Mouse (Mus musculus) ES-Bruce4 (cell line): ENCODE measurements around the gene Prss43. TPM values are rescaled to one million over a fixed set of nuclear protein-coding genes. Genes with fewer than 3 reads are reported as not detected.
"Not testable (repeated sequence)": the region's sequence is repeated elsewhere in the genome, so short reads cannot be mapped to it uniquely, and the experiment has no call there.

Experiments
- H3K27ac ChIP-seq: 2 replicates; pipeline ENCODE4 v1.5.1; 2012; ENCODE audit warnings: low read length, inconsistent platforms; ENCODE audit not compliant: insufficient read depth
- H3K27me3 ChIP-seq: 2 replicates; pipeline ENCODE4 v1.6.1; 2012; ENCODE audit warnings: mild to moderate bottlenecking, low read length, inconsistent platforms; ENCODE audit not compliant: control insufficient read depth, poor library complexity, insufficient read depth, severe bottlenecking
- H3K36me3 ChIP-seq: 2 replicates; pipeline ENCODE4 v1.6.1; 2012; ENCODE audit warnings: inconsistent platforms, mild to moderate bottlenecking, low read length, moderate library complexity; ENCODE audit not compliant: control insufficient read depth, poor library complexity, insufficient read depth, severe bottlenecking
- H3K4me1 ChIP-seq: one replicate; pipeline ENCODE4 v1.8.1; 2011; ENCODE audit warnings: low read length; ENCODE audit not compliant: control insufficient read depth, insufficient read depth
- H3K4me3 ChIP-seq: 2 replicates; pipeline ENCODE4 v1.5.1; 2011; ENCODE audit warnings: low read depth, mild to moderate bottlenecking, low read length
- H3K9ac ChIP-seq: 2 replicates; pipeline ENCODE4 v1.6.1; 2012; ENCODE audit warnings: low read depth, mild to moderate bottlenecking, inconsistent platforms; ENCODE audit not compliant: poor library complexity, severe bottlenecking
- H3K9me3 ChIP-seq: replicated peaks from 2 replicates; pipeline ENCODE4 v1.6.1; 2012; ENCODE audit warnings: mild to moderate bottlenecking, low read length, inconsistent platforms; ENCODE audit not compliant: control insufficient read depth, poor library complexity, insufficient read depth, severe bottlenecking
- CTCF ChIP-seq: IDR thresholded peaks from one replicate; pipeline ENCODE4 v1.8.1; 2011; ENCODE audit warnings: low read depth, low read length
- EP300 ChIP-seq: IDR thresholded peaks from 2 replicates; pipeline ENCODE4 v1.6.1; 2011; ENCODE audit warnings: low read depth, low read length; ENCODE audit not compliant: insufficient read depth
- POLR2A ChIP-seq: IDR thresholded peaks from one replicate; pipeline ENCODE4 v1.8.1; 2011; ENCODE audit warnings: low read length; ENCODE audit not compliant: insufficient read depth
- polyA plus RNA-seq: library from polyadenylated mRNA; stranded (reverse); fragments of >200 nt; gene quantifications from 2 replicates; pipeline ENCODE4 v1.2.4, GENCODE M21; 2011; ENCODE audit warnings: low read depth; ENCODE audit not compliant: missing spikeins, insufficient read depth, insufficient read length

The Prss43 gene
- polyA plus RNA-seq, 1 experiment, result not detected

DNA sequence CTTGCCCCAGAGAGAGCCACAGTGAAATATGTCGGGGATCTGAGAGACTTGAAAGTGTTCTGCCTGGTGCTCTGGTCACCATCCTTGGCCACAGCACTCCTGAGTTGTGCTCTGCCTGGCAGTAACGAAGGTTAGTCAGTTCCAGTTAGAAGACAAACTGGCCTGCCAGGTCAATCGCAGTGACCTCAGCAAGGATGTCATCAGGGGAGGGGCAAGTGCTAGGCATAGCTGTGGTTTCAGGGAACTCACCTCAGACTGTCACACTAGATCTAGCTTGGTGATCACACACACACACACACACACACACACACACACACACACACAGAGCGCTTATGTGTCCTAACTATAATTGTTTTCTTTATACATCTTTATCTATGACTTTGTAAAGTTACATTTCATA is 23.2 kb upstream of the Prss43 start:
- Histone ChIP-seq H3K36me3 (peaks cover 3% of the 10 kb centered on the region; the same call in 1 of the 2 replicates), H3K9ac (no peak overlapping the region), H3K27me3 (no peaks in the 10 kb centered on the region), H3K9me3 (no peaks in the 10 kb centered on the region), H3K4me1 (no peaks in the 10 kb centered on the region), H3K4me3 (no peak overlapping the region), H3K27ac (no peak overlapping the region)
- TF ChIP-seq CTCF (no peak), POLR2A (no peak), EP300 (no peak)

DNA sequence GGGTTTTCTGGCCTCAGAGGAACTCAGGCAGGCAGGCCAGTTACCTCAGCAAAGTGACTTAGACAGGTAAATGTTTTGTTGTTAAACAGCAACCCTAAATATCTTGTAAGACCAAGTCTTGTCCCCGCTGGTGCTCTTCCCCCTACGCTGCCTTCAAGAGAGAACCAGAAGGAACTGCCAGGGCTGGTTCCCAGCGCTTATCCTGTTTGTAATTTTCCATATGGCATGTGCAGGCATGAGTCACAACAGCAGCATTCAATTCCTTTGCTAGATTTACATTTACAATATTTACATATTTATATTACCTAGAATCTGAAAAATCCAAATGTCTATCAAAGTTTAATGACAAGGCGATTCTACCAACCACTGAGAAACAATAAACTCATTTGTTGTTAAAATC is 16.4 kb upstream of the Prss43 start:
- H3K9me3 ChIP-seq, result no peaks in the 10 kb centered on the region
- H3K9ac ChIP-seq, result no peak overlapping the region
- H3K36me3 ChIP-seq, result no peaks in the 10 kb centered on the region
- no peak overlapping the region for H3K27ac ChIP-seq
- no peak for TF ChIP-seq EP300
- TF ChIP-seq POLR2A, result no peak
- TF ChIP-seq CTCF, result no peak
- no peaks in the 10 kb centered on the region for H3K4me1 ChIP-seq
- no peak overlapping the region for H3K4me3 ChIP-seq
- H3K27me3 ChIP-seq, result no peaks in the 10 kb centered on the region

DNA sequence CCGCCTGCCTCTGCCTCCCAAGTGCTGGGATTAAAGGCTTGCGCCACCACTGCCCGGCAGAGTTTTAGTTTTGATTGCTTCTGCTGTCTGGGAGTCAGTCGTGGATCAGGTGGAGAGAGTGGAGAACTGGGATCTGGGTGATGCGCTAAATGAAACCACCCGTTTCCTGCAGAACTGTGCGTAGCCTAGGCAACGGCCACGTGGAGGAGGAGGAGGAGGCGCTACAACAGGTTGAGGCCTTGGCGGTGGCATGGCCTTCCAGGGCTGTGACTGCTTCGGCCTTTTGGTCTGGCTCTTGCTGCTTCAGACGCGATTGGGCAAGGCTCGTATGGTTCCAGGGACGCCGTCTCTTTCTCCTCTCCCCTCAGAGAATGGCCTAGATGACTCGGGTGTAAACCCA is 12.7 kb upstream of the Prss43 start, which contains the start of gene Prss44:
TSS of gene Prss44 (plus strand) at position 206 of the 400 bp plus-strand sequence.
- H3K4me3 ChIP-seq, result peak within 1 kb of the TSS; percentile 43
- H3K9ac ChIP-seq, result no peak within 1 kb of the TSS
- no peaks in the 10 kb centered on the region for H3K36me3 ChIP-seq
- no peak within 1 kb of the TSS for H3K27ac ChIP-seq
- no peak for TF ChIP-seq POLR2A
- TF ChIP-seq EP300, result no peak
- no peak for TF ChIP-seq CTCF
- H3K27me3 ChIP-seq, result no peaks in the 10 kb centered on the region
- H3K9me3 ChIP-seq, result no peaks in the 10 kb centered on the region
- no peaks in the 10 kb centered on the region for H3K4me1 ChIP-seq

DNA sequence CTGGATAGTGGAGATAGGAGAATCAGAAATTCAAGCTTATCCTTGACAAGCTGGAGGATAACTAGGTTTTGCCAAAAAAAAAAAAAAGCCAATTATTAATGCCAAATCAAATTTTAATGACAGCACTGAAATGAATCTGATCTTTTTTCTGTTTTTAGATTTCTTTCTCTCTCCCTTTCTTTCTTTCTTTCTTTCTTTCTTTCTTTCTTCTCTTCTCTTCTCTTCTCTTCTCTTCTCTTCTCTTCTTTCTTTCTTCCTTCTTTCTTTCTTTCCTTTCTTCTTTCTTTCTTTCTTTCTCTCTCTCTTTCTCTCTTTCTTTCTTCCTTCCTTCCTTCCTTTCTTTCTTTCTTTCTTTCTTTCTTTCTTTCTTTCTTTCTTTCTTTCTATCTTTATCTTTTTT is 5.9 kb upstream of the Prss43 start:
- H3K36me3 ChIP-seq, H3K9me3 ChIP-seq, H3K4me1 ChIP-seq, H3K27me3 ChIP-seq, H3K9ac ChIP-seq, H3K27ac ChIP-seq, H3K4me3 ChIP-seq: not testable (repeated sequence)

DNA sequence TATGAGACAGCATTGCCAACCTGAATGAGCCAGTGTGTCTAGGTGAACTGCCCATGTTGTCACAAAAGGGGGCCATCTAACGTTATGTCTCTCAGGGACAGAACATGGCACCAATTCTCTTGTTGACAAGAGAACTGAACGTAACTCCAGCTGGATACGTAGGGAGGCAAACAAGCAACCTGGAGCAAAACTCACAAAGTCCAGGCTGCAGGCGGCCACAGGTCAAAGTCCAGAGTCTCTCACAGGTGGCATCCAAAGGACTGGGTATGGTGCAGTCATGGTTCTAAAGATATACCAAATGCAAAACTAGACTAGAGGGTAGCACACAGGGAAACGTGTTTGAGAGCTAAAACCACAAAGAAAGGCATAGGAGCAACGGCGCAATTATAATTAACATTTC is 5.1 kb upstream of the Prss43 start:
- Histone ChIP-seq H3K9me3 (no peaks in the 10 kb centered on the region), H3K27ac (no peak overlapping the region), H3K36me3 (no peaks in the 10 kb centered on the region), H3K9ac (no peak overlapping the region), H3K4me3 (no peak overlapping the region), H3K4me1 (no peaks in the 10 kb centered on the region), H3K27me3 (no peaks in the 10 kb centered on the region)
- no peak for TF ChIP-seq EP300
- TF ChIP-seq CTCF, result no peak
- no peak for TF ChIP-seq POLR2A

DNA sequence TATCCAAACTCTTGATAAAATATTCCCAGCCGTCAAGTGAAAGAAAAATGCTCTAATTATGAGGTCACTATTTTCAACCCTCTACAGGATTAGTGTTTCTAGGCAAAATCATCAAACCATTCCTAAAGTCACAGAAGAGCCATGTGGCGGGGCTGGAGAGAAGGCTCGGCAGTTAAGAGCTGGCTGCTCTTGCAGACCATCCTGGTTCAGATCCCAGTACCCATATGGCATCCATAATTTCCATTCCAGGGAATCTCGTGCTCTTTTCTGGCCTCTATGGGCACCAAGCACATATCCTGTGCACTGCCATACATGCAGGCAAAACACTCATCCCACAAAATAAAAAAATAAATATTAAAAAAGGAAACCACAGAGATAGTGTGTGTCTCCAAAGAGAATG is 1.1 kb upstream of the Prss43 start:
- Histone ChIP-seq H3K27me3 (no peaks in the 10 kb centered on the region), H3K36me3 (no peaks in the 10 kb centered on the region), H3K4me1 (no peaks in the 10 kb centered on the region), H3K9ac (no peak overlapping the region), H3K27ac (no peak overlapping the region), H3K9me3 (no peaks in the 10 kb centered on the region), H3K4me3 (no peak overlapping the region)
- TF ChIP-seq CTCF, result no peak
- TF ChIP-seq EP300, result no peak
- no peak for TF ChIP-seq POLR2A

DNA sequence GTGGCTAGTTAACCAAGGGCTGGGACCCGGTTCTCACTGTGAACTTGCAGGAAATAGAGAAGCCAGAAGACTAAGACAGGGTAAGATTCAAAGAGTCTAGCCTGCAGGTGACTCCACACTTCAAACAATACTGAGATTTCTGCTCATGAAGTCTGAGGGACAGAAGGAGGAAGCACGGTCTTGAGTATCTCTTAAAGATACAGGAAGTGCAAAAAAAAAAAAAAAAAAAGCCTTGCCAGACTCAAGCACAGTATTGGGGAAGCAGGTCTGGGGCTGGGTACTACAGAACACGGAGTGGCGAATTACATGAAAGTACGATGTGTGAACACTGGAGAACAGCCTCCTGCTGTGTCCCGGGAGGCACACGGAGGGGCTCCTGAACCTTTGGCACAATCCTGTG is 658 bp upstream of the Prss43 start:
- H3K27ac ChIP-seq, result no peak overlapping the region
- H3K36me3 ChIP-seq, result no peaks in the 10 kb centered on the region
- H3K4me3 ChIP-seq, result no peak overlapping the region
- no peaks in the 10 kb centered on the region for H3K4me1 ChIP-seq
- no peaks in the 10 kb centered on the region for H3K9me3 ChIP-seq
- H3K9ac ChIP-seq, result no peak overlapping the region
- TF ChIP-seq POLR2A (no peak), EP300 (no peak), CTCF (no peak)
- H3K27me3 ChIP-seq, result no peaks in the 10 kb centered on the region
